Mouse (Mus musculus): ENCODE data around the gene Tet3. TPM values are rescaled to one million over a fixed set of nuclear protein-coding genes. Genes with fewer than 3 reads are reported as not detected.

The Tet3 gene
- polyA plus RNA-seq, 1 experiment = 16.6 TPM

DNA sequence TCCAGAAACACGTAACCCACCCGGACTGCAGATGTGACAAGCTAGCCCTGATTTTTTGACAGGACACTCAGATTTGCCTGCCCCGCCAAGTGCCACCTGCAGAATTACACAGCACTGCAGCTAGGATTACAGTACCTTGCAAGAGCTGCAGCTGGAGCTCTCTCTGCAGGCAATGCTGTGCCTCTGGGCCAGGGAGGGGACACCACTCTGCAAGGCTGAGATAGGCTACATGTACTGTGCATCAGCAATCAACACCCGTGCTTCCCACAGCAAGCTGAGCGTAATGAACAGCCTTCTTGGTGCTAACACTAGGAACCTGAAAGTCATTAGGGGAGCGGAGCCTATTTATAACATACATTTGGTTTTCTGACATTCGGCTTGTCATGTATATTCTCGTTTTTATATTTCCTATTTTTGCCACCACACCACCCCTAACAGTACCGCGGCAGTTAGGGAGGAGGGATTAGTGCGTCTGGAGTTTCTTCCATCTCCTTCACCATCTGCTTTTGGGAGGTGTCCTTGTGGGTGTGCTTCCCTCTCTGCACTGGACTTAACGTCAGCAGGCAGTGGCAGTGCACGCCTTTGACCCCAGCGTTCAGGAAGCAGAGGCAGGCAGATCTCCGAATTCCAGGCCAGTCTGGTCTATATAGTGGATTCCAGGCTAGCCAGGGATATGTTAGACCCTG, 63.2 kb downstream of the Tet3 start:
- Histone ChIP-seq H3K27ac (ENCODE audit: insufficient read depth, low read length) (no peak overlapping the region), H3K4me1 (ENCODE audit: control insufficient read depth, insufficient read depth, low read length) (peaks cover 14% of the 10 kb centered on the region), H3K4me3 (ENCODE audit: insufficient read depth, low read length) (no peak overlapping the region)
- TF ChIP-seq POLR2A (IDR thresholded peaks at IDR 0.05; ENCODE audit: extremely low read depth, insufficient read depth, low read length) (no peak), CTCF (IDR thresholded peaks at IDR 0.05; ENCODE audit: extremely low read depth, insufficient read depth, low read length) (no peak)

GRCm38 (mm10) chr6:83394122-83394521, 64.8 kb downstream of the Tet3 start:
- Histone ChIP-seq H3K4me1 (ENCODE audit: control insufficient read depth, insufficient read depth, low read length) (peaks cover 14% of the 10 kb centered on the region), H3K27ac (ENCODE audit: insufficient read depth, low read length) (no peak overlapping the region), H3K4me3 (ENCODE audit: insufficient read depth, low read length) (no peak overlapping the region)
- TF ChIP-seq POLR2A (IDR thresholded peaks at IDR 0.05; ENCODE audit: extremely low read depth, insufficient read depth, low read length) (no peak), CTCF (IDR thresholded peaks at IDR 0.05; ENCODE audit: extremely low read depth, insufficient read depth, low read length) (no peak)

- TF ChIP-seq POLR2A (IDR thresholded peaks at IDR 0.05; ENCODE audit: extremely low read depth, insufficient read depth, low read length) (no peak), CTCF (IDR thresholded peaks at IDR 0.05; ENCODE audit: extremely low read depth, insufficient read depth, low read length) (no peak)
Measured at GRCm38 (mm10) chr6:83392166-83392780, 66.6 kb downstream of the Tet3 start.

DNA sequence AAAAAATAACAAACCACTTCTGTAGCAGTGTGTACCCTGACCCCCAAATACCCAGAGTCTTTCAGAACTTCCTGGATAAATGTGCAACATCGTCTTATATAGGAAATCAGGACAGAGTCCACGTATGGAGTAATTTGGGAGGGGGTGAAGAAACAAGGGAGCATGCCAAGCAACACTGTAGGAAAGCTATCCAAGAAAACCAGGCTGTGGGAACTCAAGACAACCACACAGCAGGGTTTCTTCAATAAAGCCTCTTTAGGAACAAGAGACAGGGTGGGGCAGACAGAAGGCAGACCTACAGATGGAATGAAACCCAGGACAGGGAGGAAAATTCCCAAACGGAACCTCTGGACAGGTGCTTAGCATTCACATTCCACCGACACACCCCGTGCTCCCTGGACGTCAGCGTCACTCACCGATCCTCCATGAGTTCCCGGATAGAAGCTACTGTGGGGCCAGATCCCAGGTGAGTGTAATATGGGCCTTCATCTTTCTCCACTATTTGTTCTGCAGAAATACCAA, 73.3 kb downstream of the Tet3 start:
- no peak overlapping the region for H3K4me3 ChIP-seq (ENCODE audit: insufficient read depth, low read length)
- H3K4me1 ChIP-seq (ENCODE audit: control insufficient read depth, insufficient read depth, low read length) = peaks cover 1% of the 10 kb centered on the region; the same call in 1 of the 2 replicates
- H3K27ac ChIP-seq (ENCODE audit: insufficient read depth, low read length) = no peak overlapping the region
- no peak for TF ChIP-seq POLR2A (IDR thresholded peaks at IDR 0.05; ENCODE audit: extremely low read depth, insufficient read depth, low read length)
- TF ChIP-seq CTCF (IDR thresholded peaks at IDR 0.05; ENCODE audit: extremely low read depth, insufficient read depth, low read length) = no peak

More at GRCm38 (mm10) chr6:83392166-83392780, 66.6 kb downstream of the Tet3 start:
- H3K27ac ChIP-seq (ENCODE audit: insufficient read depth, low read length) = no peak overlapping the region
- no peak overlapping the region for H3K4me3 ChIP-seq (ENCODE audit: insufficient read depth, low read length)
- H3K4me1 ChIP-seq (ENCODE audit: control insufficient read depth, insufficient read depth, low read length) = peaks cover 14% of the 10 kb centered on the region

GRCm38 (mm10) chr6:83381510-83382491, 77.1 kb downstream of the Tet3 start:
- no peaks in the 10 kb centered on the region for H3K4me1 ChIP-seq (ENCODE audit: control insufficient read depth, insufficient read depth, low read length)
- H3K4me3 ChIP-seq (ENCODE audit: insufficient read depth, low read length) = no peak overlapping the region
- no peak for TF ChIP-seq CTCF (IDR thresholded peaks at IDR 0.05; ENCODE audit: extremely low read depth, insufficient read depth, low read length)
- TF ChIP-seq POLR2A (IDR thresholded peaks at IDR 0.05; ENCODE audit: extremely low read depth, insufficient read depth, low read length) = no peak
- H3K27ac ChIP-seq (ENCODE audit: insufficient read depth, low read length) = no peak overlapping the region

DNA sequence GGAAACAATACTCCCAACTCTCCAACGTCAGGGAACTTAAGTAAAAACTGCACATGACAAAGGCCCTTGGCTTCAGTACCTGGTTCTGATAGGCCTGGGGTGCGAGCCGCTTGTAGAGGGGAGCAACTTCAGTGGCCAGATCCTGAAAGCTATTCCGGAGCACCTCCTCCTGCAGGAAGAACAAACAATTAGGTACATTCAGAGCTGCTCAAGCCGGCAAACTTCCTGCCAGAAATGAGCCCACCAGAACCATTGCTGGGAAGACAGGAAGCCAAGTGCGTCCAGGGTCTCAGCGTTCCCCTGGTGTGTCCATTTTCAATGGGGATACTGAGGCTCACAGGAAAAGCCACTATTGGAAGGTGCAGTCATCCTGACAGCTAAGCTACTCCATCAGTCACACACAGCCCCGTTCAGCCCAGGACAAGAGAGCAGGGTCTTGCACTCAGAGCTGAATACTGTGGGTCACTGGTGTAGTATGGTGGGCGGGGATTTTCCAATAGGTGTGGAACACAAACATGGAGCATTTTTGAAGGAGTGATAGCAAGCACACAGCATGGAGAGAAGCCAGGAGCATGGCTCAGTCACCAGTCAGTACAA, 85.1 kb downstream of the Tet3 start:
- Histone ChIP-seq H3K4me3 (ENCODE audit: insufficient read depth, low read length) (no peak overlapping the region), H3K27ac (ENCODE audit: insufficient read depth, low read length) (no peak overlapping the region), H3K4me1 (ENCODE audit: control insufficient read depth, insufficient read depth, low read length) (peaks cover 6% of the 10 kb centered on the region; the same call in 1 of the 2 replicates)
- TF ChIP-seq CTCF (IDR thresholded peaks at IDR 0.05; ENCODE audit: extremely low read depth, insufficient read depth, low read length) (no peak), POLR2A (IDR thresholded peaks at IDR 0.05; ENCODE audit: extremely low read depth, insufficient read depth, low read length) (no peak)

DNA sequence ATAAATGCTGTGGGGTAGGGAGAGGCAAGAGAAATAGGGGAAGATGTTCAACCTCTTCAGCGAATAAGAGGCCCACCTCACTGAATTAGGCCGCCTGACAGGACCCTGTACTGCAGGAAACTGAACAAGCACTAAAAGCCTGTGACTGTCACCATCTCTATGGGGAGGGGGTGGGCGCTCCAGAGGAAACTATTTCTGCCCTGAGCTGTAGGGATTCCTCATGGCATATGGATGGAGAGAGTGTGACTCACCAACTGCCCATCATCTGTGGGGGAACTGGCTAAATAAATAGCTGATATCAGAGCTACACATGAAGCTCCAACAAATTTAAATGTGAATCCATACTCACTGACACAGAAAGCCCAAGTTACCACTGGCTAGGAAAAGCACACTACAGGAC, 87.5 kb downstream of the Tet3 start:
- Histone ChIP-seq H3K27ac (ENCODE audit: insufficient read depth, low read length) (no peak overlapping the region), H3K4me3 (ENCODE audit: insufficient read depth, low read length) (no peak overlapping the region), H3K4me1 (ENCODE audit: control insufficient read depth, insufficient read depth, low read length) (peaks cover 6% of the 10 kb centered on the region; the same call in 1 of the 2 replicates)
- TF ChIP-seq POLR2A (IDR thresholded peaks at IDR 0.05; ENCODE audit: extremely low read depth, insufficient read depth, low read length) (no peak), CTCF (IDR thresholded peaks at IDR 0.05; ENCODE audit: extremely low read depth, insufficient read depth, low read length) (no peak)

DNA sequence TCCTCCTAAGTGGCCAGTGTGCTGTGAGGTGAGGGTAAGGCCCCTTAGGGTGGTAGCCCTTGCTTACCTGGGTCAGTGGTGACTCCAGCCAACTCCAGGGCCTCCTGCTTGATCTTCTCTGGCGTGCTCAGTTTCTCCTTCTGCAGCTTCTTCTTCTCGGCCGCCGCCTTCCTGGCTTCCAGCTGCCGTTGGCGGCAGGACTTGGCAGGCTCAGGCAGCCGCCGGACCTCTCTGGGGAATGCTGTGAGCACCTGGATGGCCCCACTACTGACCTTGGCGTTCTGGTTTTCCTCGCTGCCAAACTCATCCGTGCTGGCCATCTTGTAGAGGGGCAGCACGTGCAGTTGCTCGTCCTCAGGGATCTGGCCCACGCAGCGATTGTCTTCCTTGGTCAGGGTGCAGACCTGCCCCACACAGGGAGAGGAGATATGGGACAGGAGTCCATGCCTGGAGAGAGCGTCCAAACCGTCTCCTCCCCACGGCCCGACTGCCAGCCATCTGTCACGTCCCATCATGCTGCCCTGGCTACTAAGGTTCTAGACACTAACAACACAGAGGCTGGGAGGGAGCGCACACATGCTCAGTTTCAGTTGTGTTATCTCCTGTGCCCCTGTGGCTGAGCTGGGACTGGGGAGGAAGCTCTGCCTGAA, 88.4 kb downstream of the Tet3 start:
- Histone ChIP-seq H3K4me3 (ENCODE audit: insufficient read depth, low read length) (no peak overlapping the region), H3K27ac (ENCODE audit: insufficient read depth, low read length) (no peak overlapping the region), H3K4me1 (ENCODE audit: control insufficient read depth, insufficient read depth, low read length) (peaks cover 6% of the 10 kb centered on the region; the same call in 1 of the 2 replicates)
- TF ChIP-seq POLR2A (IDR thresholded peaks at IDR 0.05; ENCODE audit: extremely low read depth, insufficient read depth, low read length) = no peak
- no peak for TF ChIP-seq CTCF (IDR thresholded peaks at IDR 0.05; ENCODE audit: extremely low read depth, insufficient read depth, low read length)

Data from cortical plate, adult 2 months (tissue).